Mouse (Mus musculus): ENCODE results near the gene Vmn2r117. TPM values are rescaled to one million over a fixed set of nuclear protein-coding genes. Genes with fewer than 3 reads are reported as not detected.
"Not testable (repeated sequence)": the region's sequence is repeated elsewhere in the genome, so short reads cannot be mapped to it uniquely, and the experiment has no call there.

Vmn2r117 gene
- not detected in 2 replicates for polyA plus RNA-seq (2014; fragmentation: Nextera tagmentation; extraction: Ambion mirVana)

GRCm38 (mm10) chr17:23479599-23479998, at the start of gene Vmn2r117:
Gene Vmn2r117 (minus strand): TSS chr17:23479699.
- H3K9ac ChIP-seq (replicated peaks; ENCODE audit: low read length); DNase-seq (ENCODE audit: low spot score); H3K4me2 ChIP-seq (ENCODE audit: low read depth, low read length); H3K9me3 ChIP-seq (replicated peaks; ENCODE audit: control insufficient read depth, low read length); H3K4me3 ChIP-seq (ENCODE audit: low read depth, low read length); H3K4me1 ChIP-seq (ENCODE audit: control insufficient read depth, insufficient read depth, low read length); H3K36me3 ChIP-seq (replicated peaks; ENCODE audit: control insufficient read depth, insufficient read depth, low read depth, low read length); H3K27me3 ChIP-seq (ENCODE audit: control insufficient read depth, insufficient read depth, low read length); H3K27ac ChIP-seq (replicated peaks; ENCODE audit: low read depth, low read length); ATAC-seq (replicated peaks; ENCODE audit: insufficient number of reproducible peaks, low FRiP score, low TSS enrichment, low read depth): not testable (repeated sequence)
- 64% methylated on average over 1 of the region's 1 CpGs for WGBS

GRCm38 (mm10) chr17:23522941-23523732, 43.6 kb upstream of the Vmn2r117 start:
- not testable (repeated sequence) for H3K4me2 ChIP-seq (ENCODE audit: low read depth, low read length); H3K4me3 ChIP-seq (ENCODE audit: low read depth, low read length); H3K36me3 ChIP-seq (replicated peaks; ENCODE audit: control insufficient read depth, insufficient read depth, low read depth, low read length); H3K27ac ChIP-seq (replicated peaks; ENCODE audit: low read depth, low read length); H3K27me3 ChIP-seq (ENCODE audit: control insufficient read depth, insufficient read depth, low read length); H3K4me1 ChIP-seq (ENCODE audit: control insufficient read depth, insufficient read depth, low read length); H3K9ac ChIP-seq (replicated peaks; ENCODE audit: low read length); H3K9me3 ChIP-seq (replicated peaks; ENCODE audit: control insufficient read depth, low read length); ATAC-seq (replicated peaks; ENCODE audit: insufficient number of reproducible peaks, low FRiP score, low TSS enrichment, low read depth); DNase-seq (ENCODE audit: low spot score)
- 66% methylated on average over 30 of the region's 30 CpGs for WGBS

GRCm38 (mm10) chr17:23518701-23519423, 39.4 kb upstream of the Vmn2r117 start:
- 71% methylated on average over 2 of the region's 2 CpGs for WGBS
- no peaks in the 10 kb centered on the region for H3K4me1 ChIP-seq (ENCODE audit: control insufficient read depth, insufficient read depth, low read length)
- 0 out of 2 replicates have a peak, but pooled peaks cover 5% of the 10 kb centered on the region for H3K9me3 ChIP-seq (replicated peaks; ENCODE audit: control insufficient read depth, low read length)
- no peak overlapping the region for H3K9ac ChIP-seq (replicated peaks; ENCODE audit: low read length)
- H3K27ac ChIP-seq (replicated peaks; ENCODE audit: low read depth, low read length): no peak overlapping the region
- ATAC-seq (replicated peaks; ENCODE audit: insufficient number of reproducible peaks, low FRiP score, low TSS enrichment, low read depth): peak; percentile 65
- no peak overlapping the region for H3K4me2 ChIP-seq (ENCODE audit: low read depth, low read length)
- DNase-seq (ENCODE audit: low spot score): no peak
- no peaks in the 10 kb centered on the region for H3K36me3 ChIP-seq (replicated peaks; ENCODE audit: control insufficient read depth, insufficient read depth, low read depth, low read length)
- H3K27me3 ChIP-seq (ENCODE audit: control insufficient read depth, insufficient read depth, low read length): no peaks in the 10 kb centered on the region
- H3K4me3 ChIP-seq (ENCODE audit: low read depth, low read length): no peak overlapping the region

- Histone ChIP-seq H3K9ac (replicated peaks; ENCODE audit: low read length) (no peak overlapping the region), H3K9me3 (replicated peaks; ENCODE audit: control insufficient read depth, low read length) (peaks cover 8% of the 10 kb centered on the region), H3K4me3 (ENCODE audit: low read depth, low read length) (no peak overlapping the region), H3K36me3 (replicated peaks; ENCODE audit: control insufficient read depth, insufficient read depth, low read depth, low read length) (no peaks in the 10 kb centered on the region), H3K27ac (replicated peaks; ENCODE audit: low read depth, low read length) (no peak overlapping the region), H3K4me1 (ENCODE audit: control insufficient read depth, insufficient read depth, low read length) (no peaks in the 10 kb centered on the region), H3K4me2 (ENCODE audit: low read depth, low read length) (no peak overlapping the region), H3K27me3 (ENCODE audit: control insufficient read depth, insufficient read depth, low read length) (no peaks in the 10 kb centered on the region)
- WGBS: 81% methylated on average over 6 of the region's 6 CpGs
- ATAC-seq (replicated peaks; ENCODE audit: insufficient number of reproducible peaks, low FRiP score, low TSS enrichment, low read depth): peak; percentile 34; the same call in 1 of the 2 replicates
- DNase-seq (ENCODE audit: low spot score): no peak
Observed at GRCm38 (mm10) chr17:23433150-23433679, 46.3 kb downstream of the Vmn2r117 start.

Other genes with a start within 250 kb of the Vmn2r117 start
- not detected in 2 replicates for gene Vmn2r114, start 167.2 kb downstream of the Vmn2r117 start, polyA plus RNA-seq (2014; fragmentation: Nextera tagmentation; extraction: Ambion mirVana)
- gene Vmn2r115, start 136.0 kb downstream of the Vmn2r117 start, polyA plus RNA-seq (2014; fragmentation: Nextera tagmentation; extraction: Ambion mirVana): not detected in 2 replicates
- gene Vmn2r116, start 95.1 kb downstream of the Vmn2r117 start, polyA plus RNA-seq (2014; fragmentation: Nextera tagmentation; extraction: Ambion mirVana): not detected in 2 replicates
- 18.2 and 19.6 TPM in 2 replicates for gene Zfp213, start 84.5 kb upstream of the Vmn2r117 start, polyA plus RNA-seq (2014; fragmentation: Nextera tagmentation; extraction: Ambion mirVana)
- gene Zfp13, start 119.8 kb upstream of the Vmn2r117 start, polyA plus RNA-seq (2014; fragmentation: Nextera tagmentation; extraction: Ambion mirVana): 17.1 and 19.0 TPM in 2 replicates
- gene Zscan10, start 121.2 kb upstream of the Vmn2r117 start, polyA plus RNA-seq (2014; fragmentation: Nextera tagmentation; extraction: Ambion mirVana): 0.28 and 0.59 TPM in 2 replicates
- gene Mmp25, start 165.6 kb upstream of the Vmn2r117 start, polyA plus RNA-seq (2014; fragmentation: Nextera tagmentation; extraction: Ambion mirVana): 0.17 and 0.46 TPM in 2 replicates
- 0.84 and 1.0 TPM in 2 replicates for gene Bicdl2, start 180.8 kb upstream of the Vmn2r117 start, polyA plus RNA-seq (2014; fragmentation: Nextera tagmentation; extraction: Ambion mirVana)
- 47.9 and 50.5 TPM in 2 replicates for gene Hcfc1r1, start 193.9 kb upstream of the Vmn2r117 start, polyA plus RNA-seq (2014; fragmentation: Nextera tagmentation; extraction: Ambion mirVana)
- gene Thoc6, start 194.2 kb upstream of the Vmn2r117 start, polyA plus RNA-seq (2014; fragmentation: Nextera tagmentation; extraction: Ambion mirVana): 49.3 and 55.6 TPM in 2 replicates
- 5.8 and 6.8 TPM in 2 replicates for gene Tnfrsf12a, start 197.8 kb upstream of the Vmn2r117 start, polyA plus RNA-seq (2014; fragmentation: Nextera tagmentation; extraction: Ambion mirVana)
- gene Cldn6, start 199.6 kb upstream of the Vmn2r117 start, polyA plus RNA-seq (2014; fragmentation: Nextera tagmentation; extraction: Ambion mirVana): 48.9 and 54.7 TPM in 2 replicates
- 8.7 and 15.5 TPM in 2 replicates for gene Cldn9, start 204.3 kb upstream of the Vmn2r117 start, polyA plus RNA-seq (2014; fragmentation: Nextera tagmentation; extraction: Ambion mirVana)
- 0.20 and 0.22 TPM in 2 replicates for gene 1520401A03Rik, start 243.1 kb upstream of the Vmn2r117 start, polyA plus RNA-seq (2014; fragmentation: Nextera tagmentation; extraction: Ambion mirVana)
- 29.5 and 37.3 TPM in 2 replicates for gene Pkmyt1, start 246.6 kb upstream of the Vmn2r117 start, polyA plus RNA-seq (2014; fragmentation: Nextera tagmentation; extraction: Ambion mirVana)

All from embryonic facial prominence, embryonic 11.5 days (tissue).